Mouse (Mus musculus) urinary bladder, postnatal 14 days (tissue): ENCODE measurements around the gene Frem3.

Source experiments
- DNase-seq: peaks from one replicate; pipeline ENCODE4 v3.0.0; 2021; ENCODE audit warnings: low spot score

The Frem3 gene

GRCm38 (mm10) chr8:80710670-80711400 is 100.0 kb downstream of the Frem3 start:
- peak; percentile 10 for DNase-seq

DNA sequence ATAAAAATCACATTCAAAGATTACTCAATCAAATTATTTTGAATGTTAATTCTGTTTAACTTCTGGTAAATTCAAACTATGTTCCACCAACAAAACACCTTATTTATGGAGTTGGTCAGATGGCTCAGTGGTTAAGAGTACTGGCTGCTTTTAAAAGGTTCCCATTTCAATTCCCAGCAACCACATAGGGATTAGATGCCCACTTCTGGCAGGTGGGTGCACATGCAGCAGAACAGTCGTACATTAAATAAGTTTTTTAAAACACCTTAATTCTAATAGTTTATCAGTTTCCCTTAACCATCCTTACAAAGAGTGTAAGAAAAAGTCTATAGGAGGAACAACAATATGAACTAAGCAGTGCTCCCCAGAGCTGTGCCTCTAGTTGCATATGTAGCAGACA is 103.6 kb downstream of the Frem3 start:
- DNase-seq = no peak

- no peak for DNase-seq
These were observed 121.4 kb downstream of the Frem3 start for GRCm38 (mm10) chr8:80732326-80732725.

- peak; percentile 10 for DNase-seq
These were observed 127.1 kb downstream of the Frem3 start for GRCm38 (mm10) chr8:80738046-80738387.

DNA sequence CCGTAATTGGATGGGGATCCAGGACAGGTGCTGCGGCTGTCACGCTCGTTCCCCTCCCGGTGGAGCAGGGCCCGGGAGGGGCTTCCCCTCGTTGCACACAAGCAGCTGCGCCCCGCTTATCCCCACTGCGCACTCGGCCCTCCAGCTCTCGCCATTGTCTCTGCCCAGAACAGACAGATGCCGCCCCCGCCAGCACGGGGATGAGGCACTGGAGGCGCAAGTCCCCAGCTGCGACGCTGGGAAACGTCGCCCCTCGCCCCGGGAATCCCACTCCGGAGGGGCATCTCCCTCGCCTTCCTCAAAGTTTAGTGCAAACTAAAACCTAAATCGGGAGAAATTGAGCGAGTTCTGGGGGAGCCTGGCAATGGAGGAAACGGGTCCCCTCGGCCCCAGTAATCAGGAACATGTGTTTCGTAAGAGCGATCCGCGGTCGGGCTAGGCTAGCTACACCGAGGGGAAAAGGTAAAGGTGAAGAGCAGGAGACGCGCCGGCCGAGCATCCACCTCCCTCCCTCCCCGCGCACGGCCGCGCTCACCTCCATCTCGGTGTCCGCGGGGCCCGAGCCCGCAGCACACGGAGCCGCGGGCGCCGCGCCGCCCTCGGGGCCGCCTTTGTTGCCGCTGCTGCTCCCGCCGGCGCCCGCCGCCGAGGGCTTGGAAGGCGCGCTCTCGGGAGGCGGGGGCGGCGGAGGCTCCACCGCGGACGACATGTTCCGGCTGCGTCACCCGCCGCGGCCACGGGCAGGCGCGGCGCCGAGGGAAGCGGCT is 127.7 kb downstream of the Frem3 start:
- DNase-seq = peak; percentile 31

DNA sequence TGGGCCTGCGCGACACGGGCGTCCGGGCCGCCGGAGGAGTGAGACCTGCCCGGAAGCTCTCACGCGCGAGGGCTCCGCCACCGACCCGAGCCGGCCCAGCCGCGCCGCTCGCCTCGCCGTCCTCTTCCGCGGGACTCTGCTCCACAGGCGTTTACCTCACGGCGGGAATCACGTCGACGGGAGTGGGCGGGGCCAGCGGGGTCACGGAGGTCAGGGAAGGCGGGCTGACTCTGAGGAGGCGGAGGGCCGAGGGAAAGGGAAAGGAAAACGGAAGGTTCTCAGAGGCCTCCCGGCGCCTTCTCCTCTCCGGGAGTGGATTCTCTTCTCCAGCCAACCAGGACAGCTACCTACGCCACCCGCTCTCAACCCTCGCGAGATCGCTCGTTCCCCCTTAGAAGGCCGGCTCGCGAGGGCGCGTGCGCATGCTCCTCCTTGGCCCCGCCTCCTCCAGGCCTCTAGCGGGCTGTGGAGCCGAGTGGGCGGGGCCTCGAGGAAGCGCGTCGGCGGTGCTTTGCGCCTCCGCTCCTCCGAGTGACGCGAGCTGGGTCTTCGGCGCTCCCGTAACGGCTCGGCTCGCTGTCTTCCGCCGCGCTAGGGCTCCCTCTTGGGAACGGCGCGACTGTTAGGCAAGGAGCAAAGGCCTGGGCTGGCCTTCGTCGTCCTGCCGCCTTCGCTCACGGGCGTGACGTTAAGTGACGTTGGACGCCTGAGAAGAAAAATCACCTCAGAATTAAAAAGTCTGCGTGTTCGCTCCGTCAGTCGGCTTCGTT is 128.5 kb downstream of the Frem3 start, which contains the start of gene Smarca5:
TSS of gene Smarca5 (minus strand) at position 343 of the 770 bp plus-strand sequence.
- peak; percentile 95 for DNase-seq

DNA sequence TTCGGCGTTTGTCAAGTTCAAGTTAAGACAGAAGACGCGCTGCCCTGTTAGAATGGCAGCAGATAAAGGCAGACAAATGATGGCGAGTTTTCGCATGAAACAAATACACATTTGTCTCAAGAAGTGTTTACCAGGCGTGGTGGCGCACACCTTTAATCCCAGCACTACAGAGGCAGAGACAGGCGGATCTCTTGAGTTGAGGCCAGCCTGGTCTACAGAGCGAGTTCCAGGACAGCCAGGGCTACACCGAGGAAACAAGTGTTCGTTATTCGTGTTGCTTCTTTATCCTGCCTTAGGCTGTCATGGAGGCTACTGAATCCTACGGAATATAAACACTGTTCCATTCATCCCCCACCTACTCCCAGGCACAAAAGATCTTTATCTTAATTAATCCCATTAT is 129.1 kb downstream of the Frem3 start:
- no peak for DNase-seq
